Mouse (Mus musculus) adrenal gland, adult (tissue): ENCODE results near the gene Zxdb.
A peak's percentile ranks its signal among the peaks of the same experiment; 100 is the strongest.
"Not testable (repeated sequence)": the region's sequence is repeated elsewhere in the genome, so short reads cannot be mapped to it uniquely, and the experiment has no call there.

Experiments used
- DNase-seq, 2 experiments: peaks; one replicate each; pipeline ENCODE4 v3.0.0; 2022 to 2023; ENCODE audit warnings: low spot score in 1 of 2; ENCODE audit not compliant: inconsistent age in 2 of 2

The Zxdb gene

DNA sequence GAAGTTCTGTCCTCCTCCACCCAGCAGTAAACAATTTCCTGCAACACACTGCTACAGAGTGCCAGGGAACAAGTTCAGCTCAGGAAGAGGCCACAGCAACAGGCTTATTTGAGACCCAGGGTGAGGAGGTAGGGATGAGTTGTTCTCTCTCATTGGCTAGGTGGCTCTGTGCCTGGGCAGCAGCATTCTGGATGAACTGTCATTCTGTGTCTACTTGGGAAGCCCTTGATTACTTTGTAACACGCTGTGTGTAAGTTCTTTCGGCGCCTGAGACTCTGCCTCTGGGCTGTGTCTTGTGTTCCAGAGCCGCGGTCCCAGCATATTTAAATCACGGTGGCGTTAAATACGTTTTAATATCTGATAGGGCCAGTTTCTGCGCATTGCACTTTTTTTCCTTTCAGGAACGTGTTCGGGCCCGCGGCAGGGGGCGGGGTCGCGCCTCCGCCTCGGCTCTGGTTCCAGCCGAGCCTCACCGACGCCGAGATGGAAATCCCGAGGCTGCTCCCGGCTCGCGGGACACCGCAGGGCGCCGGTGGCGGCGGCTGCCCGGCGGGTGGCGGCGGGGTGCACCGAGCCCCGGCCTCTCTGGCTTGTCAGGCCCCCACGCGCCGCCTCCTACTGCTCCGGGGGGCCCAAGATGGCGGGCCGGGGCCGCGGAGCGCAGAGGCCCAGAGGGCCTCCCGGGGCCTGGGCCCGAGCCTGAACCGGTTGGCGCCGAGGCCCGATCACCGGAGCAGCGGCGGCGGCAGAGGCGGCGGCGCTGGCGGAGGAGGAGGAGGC is at the start of gene Zxdb:
Zxdb (plus strand) TSS at position 378 of the 780 bp plus-strand sequence.
- not testable (repeated sequence) for DNase-seq

DNA sequence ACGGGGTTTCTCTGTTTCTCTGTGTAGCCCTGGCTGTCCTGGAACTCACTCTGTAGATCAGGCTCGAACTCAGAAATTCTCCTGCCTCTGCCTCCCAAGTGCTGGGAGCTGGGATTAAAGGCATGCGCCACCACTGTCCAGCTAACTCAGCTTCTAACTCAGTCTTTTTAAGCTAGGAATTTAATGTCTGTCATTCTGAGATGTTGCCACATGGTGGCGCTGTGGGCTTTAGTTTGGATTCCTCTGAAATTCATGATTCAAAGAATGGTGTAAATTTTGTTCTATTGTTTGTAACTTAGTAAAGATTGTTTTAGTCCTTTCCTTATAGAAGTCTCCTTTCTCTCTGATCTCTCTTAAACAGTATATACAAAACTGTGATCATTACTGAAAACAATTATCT is 49.4 kb upstream of the Zxdb start:
- DNase-seq, result peak; percentile 24 to 43

DNA sequence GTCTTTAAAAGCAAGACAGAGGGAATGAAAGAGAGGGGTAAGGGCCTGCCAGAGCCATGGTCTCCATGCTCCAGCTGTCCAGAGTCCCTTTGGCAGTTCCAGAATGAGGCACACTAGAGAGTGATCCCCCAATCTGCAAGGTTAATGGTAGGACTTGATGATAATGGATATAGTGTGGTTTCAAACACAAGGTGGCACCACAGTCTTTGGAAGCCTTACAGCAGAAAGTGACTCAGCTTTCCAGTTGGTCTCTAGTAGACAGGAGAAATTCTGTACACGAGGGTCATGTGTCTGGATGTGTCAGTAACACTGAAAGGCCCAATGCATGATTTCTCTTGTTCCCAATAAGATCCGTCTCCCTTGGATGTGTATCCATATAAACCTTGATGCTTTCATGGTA is 42.8 kb upstream of the Zxdb start:
- not testable (repeated sequence) for DNase-seq

DNA sequence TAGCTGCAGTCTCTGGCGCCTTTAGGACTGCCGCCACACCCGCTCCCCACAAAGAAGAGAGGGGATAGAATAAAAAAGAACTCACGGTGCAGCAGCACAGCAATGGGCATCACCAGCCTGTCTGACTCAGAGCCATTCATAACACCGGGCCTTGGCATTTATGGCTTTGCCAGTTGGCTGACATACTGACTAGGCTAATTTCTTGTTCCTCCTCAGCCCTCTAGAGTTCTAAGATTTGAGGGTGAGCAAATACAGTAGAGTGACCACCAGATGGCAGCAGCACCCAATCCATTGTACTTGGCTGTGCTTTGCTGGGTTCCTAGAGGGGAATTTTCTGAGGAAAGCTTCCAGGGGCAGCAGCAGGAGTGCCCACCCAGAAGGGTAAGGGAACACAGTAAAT is 34.8 kb upstream of the Zxdb start:
- peak; percentile 32 to 81 for DNase-seq

DNA sequence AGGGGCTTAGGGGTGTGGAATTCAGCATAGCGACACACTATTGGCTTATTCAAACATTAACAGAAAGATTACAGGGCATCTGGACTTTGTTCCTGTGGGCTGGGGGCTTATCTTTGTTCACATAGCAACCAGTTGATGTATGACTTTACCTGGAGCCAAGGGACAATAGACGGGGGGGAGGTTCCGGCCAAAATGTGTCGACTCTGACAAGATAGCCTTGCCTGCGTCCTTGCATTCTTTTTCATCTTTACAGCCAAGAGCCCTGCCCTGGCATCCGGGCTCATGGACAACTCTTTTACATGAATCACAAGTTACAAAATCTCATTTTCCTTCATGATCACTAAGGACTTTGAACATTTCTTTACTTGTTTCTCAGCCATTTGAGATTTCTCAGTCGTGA is 17.7 kb upstream of the Zxdb start:
- peak in 1 of 2 experiments; percentile 52 for DNase-seq

DNA sequence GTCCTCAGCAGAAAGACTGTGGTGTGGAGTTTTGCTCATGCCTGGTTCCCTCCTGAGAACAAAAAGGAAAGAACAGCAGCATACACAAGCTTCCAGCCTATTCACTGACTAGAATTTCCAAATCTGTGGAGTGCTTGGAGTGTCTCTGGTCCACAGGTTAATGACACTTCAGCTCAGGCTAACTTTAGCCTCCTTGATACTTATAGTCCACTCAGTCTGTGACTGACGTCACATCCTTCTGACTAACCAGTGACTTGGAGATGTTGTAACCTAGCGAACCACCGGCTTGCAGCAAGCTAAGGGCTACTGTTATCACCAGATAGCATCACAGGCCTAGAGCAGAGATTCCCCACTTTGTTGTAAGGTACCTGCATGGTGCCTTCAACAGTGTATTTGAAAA is 14.6 kb upstream of the Zxdb start:
- not testable (repeated sequence) for DNase-seq

DNA sequence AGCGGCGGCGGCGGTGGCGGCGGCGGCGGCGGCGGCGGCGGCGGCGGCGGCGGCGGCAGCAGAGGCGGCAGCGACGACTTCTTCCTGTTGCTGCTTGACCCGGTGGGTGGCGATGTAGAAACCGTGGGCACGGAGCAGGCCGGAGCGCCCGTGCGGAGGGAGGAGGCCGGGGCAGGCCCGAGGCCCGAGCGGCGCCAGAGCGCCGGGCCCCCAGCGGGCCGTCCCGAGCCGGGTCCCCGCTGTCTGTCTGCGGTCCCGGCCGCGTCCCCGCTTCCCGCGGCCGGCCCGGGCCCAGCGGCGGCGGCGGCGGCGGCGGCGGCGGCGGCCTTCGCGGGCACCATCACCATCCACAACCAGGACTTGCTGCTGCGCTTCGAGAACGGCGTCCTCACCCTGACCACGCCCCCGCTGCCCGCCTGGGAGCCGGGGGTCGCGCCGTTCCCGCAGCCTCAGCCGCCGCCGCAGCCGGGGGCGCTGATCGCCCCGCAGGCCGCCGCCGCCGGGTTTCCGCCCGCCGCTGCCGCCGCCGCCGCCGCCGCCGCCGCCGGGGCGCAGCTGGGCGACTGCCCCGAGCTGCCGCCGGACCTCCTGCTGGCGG is 702 bp downstream of the Zxdb start:
- peak; percentile 13 to 39 for DNase-seq

DNA sequence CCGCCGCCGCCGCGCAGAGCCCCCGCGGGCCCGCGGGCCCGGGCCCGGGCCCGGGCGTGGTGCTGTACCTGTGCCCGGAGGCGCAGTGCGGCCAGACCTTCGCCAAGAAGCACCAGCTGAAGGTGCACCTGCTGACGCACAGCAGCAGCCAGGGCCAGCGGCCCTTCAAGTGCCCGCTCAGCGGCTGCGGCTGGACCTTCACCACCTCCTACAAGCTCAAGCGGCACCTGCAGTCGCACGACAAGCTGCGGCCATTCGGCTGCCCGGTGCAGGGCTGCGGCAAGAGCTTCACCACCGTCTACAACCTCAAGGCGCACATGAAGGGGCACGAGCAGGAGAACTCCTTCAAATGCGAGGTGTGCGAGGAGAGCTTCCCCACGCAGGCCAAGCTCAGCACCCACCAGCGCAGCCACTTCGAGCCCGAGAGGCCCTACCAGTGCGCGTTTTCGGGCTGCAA is 1.3 kb downstream of the Zxdb start:
- not testable (repeated sequence) for DNase-seq

DNA sequence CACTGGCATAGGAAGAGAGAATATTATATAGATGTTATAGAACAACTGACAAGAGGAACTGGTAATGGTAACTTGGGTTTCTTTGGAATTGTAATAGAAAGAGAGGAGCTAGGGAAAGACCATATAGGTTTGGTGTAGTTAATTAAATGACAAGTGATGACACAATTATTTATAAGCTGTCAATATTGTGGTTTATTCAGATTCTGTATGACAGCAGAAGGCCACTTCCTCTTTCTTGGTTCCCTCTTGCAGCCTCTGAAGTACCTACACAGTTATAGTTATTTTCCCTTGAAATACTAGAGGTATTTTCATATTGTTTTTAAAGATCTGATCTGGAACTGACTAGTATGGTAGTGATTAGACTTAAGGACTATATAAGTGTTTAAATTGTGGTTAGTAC is 7.2 kb downstream of the Zxdb start:
- DNase-seq, result peak in 1 of 2 experiments; percentile 9

DNA sequence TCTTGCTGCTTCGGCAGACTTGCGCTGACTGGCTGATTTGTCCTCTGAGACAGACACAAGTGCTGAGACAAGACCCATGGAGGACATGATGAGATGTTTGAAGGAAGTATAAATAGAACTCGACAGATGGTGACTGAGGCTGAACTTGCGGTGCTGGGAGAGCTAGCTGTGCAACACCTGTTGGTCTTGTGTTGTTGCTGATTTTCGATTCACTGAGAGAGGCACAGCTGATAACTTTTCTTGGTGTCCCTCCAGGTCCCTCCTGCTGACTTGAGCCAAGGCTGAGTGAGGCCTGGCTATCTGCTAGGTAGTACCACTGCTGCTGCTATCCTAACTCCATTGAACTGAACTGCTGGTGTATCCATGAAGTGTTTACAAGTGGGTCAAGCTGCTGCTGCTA is 29.4 kb downstream of the Zxdb start:
- DNase-seq, result no peak

DNA sequence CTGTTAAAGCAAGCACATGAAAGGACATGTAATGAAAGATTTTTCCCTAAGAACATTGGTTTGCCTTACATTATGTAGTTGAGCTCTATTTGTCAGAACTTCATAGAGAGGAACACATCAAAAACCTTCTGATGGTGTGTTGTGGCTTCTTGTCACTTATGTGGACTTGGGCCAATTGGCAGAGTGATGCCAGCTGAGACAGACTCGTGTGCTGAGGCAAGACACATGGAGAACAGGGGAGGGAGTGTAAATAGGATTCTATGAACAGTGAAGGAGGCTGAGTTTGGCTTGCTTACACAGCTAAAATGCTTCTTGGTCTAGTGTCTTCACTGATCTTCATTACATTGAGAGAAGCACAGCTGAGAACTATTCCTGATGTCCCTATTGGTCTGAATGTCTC is 35.6 kb downstream of the Zxdb start:
- no peak for DNase-seq

DNA sequence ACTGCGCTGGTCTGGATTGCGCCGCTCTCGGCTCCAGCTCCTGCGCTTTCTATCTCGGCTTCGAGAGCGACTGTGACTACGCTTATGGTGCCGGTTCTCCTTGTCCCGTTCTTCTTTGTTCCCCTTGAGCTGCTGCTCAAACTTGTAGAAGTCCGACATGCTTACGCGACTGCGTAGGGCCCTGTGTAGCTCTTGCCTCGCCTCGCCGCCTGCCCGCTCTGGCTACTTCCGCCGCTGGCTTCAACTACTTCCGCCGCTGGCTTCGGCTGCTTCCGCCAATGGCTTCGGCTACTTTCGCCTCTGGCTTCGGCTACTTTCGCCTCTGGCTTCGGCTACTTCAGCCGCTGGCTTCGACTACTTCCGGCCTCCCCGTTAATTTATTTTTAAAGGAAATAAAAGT is 49.5 kb downstream of the Zxdb start:
- no peak for DNase-seq
